Mouse (Mus musculus): ENCODE data around the gene Nprl3.

Nprl3 gene

GRCm38 (mm10) chr11:32198256-32198955 is 69.1 kb downstream of the Nprl3 start:
- no peak for DNase-seq (ENCODE audit: low read depth, low spot score)

- no peak for DNase-seq (ENCODE audit: low read depth, low spot score)
These were observed 69.7 kb downstream of the Nprl3 start for GRCm38 (mm10) chr11:32197766-32198165.

- no peak for DNase-seq (ENCODE audit: low read depth, low spot score)
These were observed 70.8 kb downstream of the Nprl3 start for GRCm38 (mm10) chr11:32196727-32197126.

- DNase-seq (ENCODE audit: low read depth, low spot score) = no peak
These were observed 71.5 kb downstream of the Nprl3 start for GRCm38 (mm10) chr11:32195867-32196540.

GRCm38 (mm10) chr11:32194626-32195025 is 72.9 kb downstream of the Nprl3 start:
- no peak for DNase-seq (ENCODE audit: low read depth, low spot score)

- no peak for DNase-seq (ENCODE audit: low read depth, low spot score)
These were observed 73.4 kb downstream of the Nprl3 start for GRCm38 (mm10) chr11:32194086-32194485.

- DNase-seq (ENCODE audit: low read depth, low spot score) = no peak
These were observed 74.4 kb downstream of the Nprl3 start for GRCm38 (mm10) chr11:32193156-32193555.

- no peak for DNase-seq (ENCODE audit: low read depth, low spot score)
These were observed 76.8 kb downstream of the Nprl3 start for GRCm38 (mm10) chr11:32190603-32191110.

GRCm38 (mm10) chr11:32190119-32190518 is 77.4 kb downstream of the Nprl3 start:
- no peak for DNase-seq (ENCODE audit: low read depth, low spot score)

- no peak for DNase-seq (ENCODE audit: low read depth, low spot score)
These were observed 78.1 kb downstream of the Nprl3 start for GRCm38 (mm10) chr11:32189434-32189833.

- no peak for DNase-seq (ENCODE audit: low read depth, low spot score)
These were observed 78.6 kb downstream of the Nprl3 start for GRCm38 (mm10) chr11:32188881-32189280.

- DNase-seq (ENCODE audit: low read depth, low spot score) = no peak
These were observed 80.3 kb downstream of the Nprl3 start for GRCm38 (mm10) chr11:32187256-32187655.

GRCm38 (mm10) chr11:32186031-32186430 is 81.5 kb downstream of the Nprl3 start:
- no peak for DNase-seq (ENCODE audit: low read depth, low spot score)

- DNase-seq (ENCODE audit: low read depth, low spot score) = no peak
These were observed 83.0 kb downstream of the Nprl3 start for GRCm38 (mm10) chr11:32184469-32184868.

GRCm38 (mm10) chr11:32181973-32182868 is 85.3 kb downstream of the Nprl3 start:
- DNase-seq (ENCODE audit: low read depth, low spot score) = peak; percentile 56

GRCm38 (mm10) chr11:32181246-32181645 is 86.3 kb downstream of the Nprl3 start:
- no peak for DNase-seq (ENCODE audit: low read depth, low spot score)

- DNase-seq (ENCODE audit: low read depth, low spot score) = no peak
These were observed 89.0 kb downstream of the Nprl3 start for GRCm38 (mm10) chr11:32178506-32178905.

All from retina, adult 2 months (tissue).